Mouse (Mus musculus) layer of hippocampus, adult 9-11 months (tissue): ENCODE data around the gene Olfr1438-ps1.
A peak's percentile ranks its signal among the peaks of the same experiment; 100 is the strongest.
"Not testable (repeated sequence)": the region's sequence is repeated elsewhere in the genome, so short reads cannot be mapped to it uniquely, and the experiment has no call there.

Source experiments
- DNase-seq: peaks from one replicate; pipeline ENCODE4 v3.0.0; 2022

Gene Olfr1438-ps1

DNA sequence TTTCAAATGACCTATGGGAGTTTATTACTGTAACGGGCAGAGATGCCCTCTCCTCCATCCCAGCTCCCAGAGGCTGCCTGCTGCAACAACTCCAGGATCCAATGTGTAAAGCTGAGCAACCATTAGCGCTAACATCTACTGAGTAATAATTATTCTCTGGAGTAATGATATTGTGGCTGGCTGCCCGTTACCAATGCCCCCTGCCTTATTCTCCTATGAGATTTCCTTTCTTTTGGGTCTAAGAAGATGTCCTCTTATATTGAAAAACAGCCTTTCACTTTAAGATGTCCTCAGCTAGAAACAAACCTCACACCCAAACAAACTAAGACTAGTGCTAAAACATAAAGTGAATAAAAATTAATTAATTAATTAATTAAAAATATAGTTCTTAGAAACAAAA, at the start of gene Olfr1438-ps1:
Gene Olfr1438-ps1, minus strand, starts transcription at position 101 of the 400 bp plus-strand sequence.
- DNase-seq: no peak

DNA sequence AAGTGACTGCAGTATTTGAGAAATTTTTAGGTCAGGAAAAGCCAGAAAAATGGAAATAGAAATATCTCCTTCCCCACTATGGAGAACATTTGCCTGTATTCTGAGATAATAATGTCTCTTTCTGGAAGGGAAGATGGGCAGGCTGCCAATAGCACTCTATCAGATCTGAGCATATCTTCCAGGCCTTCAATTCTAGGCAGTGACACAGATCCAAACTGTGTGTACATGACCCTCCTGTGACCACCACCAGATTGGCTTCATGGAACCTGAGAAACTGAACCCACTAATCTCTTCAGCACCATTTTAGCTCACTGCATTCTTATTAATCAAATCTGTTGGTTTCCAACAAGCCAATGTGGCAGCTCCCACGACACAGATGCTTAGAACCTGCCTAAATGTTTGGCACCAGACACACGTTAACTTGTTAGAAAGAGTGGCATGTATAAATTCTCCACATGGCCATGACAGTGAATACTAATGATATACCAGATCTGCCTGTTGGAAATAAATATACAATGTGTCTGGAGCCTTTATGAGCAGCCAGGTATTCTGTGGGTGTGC, 38.8 kb upstream of the Olfr1438-ps1 start:
- peak; percentile 84 for DNase-seq

DNA sequence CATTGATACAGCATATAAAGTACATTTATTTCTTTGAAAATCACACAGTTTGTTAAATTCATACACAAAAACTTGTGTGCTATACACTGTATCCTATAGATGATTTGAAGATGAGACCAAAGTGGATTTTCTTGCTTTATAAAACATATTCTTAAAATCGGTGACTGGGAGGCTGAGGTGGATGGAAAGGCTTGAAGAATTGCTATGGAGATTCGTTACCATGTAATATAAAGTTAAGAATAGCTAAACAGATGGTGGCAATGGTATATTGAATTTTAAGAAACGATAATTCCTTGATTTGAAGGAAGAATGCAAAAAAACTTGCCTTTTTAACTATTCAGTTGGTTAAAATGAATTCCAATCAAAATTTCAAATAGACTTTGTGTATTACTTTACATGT, 37.3 kb upstream of the Olfr1438-ps1 start:
- DNase-seq: no peak

DNA sequence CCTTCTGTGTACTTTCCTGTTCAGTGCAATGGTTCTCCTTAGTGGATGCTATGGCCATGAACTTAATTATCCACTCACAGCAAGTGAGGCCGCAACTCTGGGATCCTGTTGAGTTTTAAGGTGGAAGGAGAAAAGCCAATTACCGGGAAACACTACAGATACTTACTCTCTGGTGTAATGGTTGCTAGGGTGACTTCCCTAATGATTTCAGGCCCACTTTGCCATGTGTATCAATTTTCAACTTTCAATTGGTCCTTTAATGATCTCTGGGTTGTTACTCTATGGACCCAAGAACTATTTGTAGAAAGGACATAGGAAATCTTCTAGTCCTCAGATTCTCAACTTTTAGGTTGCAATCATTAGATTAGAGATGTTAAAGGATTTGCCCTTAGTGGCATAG, 10.7 kb downstream of the Olfr1438-ps1 start, which contains the start of gene Olfr1437:
Gene Olfr1437, minus strand, starts transcription at position 101 of the 400 bp plus-strand sequence.
- no peak for DNase-seq

DNA sequence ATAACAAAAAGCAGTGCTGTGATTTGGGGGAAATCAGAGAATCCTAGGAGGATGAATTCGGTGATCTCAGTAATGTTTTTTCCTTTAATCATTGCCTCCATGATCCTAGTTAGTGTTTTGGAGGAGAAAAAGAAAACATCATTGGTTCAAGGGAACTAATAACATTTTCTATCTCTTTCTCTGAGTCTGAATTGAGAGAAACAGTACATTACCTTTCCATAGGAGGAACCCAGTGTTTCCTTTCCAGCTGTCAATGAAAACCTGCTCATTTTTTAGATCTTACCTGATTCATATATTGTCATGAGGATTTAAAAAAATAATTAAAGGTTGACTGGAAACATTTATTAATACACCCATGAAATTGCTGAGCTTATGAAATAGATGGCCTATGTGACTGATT, 36.7 kb downstream of the Olfr1438-ps1 start, which contains the start of gene Olfr1436:
Gene Olfr1436, minus strand, starts transcription at position 101 of the 400 bp plus-strand sequence.
- DNase-seq: not testable (repeated sequence)

DNA sequence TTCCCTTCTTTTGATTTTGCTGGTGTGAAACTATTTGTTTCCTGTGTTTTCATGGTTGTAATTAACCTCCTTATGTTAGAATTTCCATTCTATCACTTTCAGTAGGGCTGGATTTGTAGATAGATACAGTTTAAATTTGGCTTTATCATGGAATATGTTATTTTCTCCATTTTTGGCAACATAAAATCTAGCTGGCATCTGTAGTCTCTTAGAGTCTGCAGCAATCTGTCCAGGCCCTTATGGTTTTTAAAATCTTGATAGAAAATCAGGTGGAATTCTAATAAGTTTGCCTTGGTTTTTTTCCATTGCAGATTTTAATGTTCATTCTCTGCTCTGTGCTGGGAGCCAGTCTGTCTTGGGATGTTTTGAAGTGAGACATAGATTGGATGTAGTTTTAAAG, 42.7 kb downstream of the Olfr1438-ps1 start:
- DNase-seq: peak; percentile 24

DNA sequence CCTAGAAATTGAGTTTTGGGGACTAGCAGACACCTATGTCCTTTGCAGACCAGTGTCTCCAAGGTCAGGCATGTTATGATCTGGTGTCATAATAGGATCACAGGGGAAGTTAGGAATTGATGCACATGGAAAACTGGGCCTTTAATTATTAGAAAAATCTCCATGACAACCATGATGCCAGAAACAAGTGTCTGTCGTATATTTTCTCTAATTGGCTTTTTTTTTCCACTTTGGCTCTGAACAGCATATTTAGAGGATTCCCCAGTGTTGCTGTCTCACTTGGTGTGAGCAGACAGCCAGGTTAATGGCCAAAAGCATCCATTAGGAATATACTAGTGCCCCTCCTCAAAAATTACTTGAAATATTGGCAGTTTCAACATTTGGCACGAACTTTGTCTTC, 56.2 kb downstream of the Olfr1438-ps1 start, which contains the start of gene Olfr1434:
Gene Olfr1434, plus strand, starts transcription at position 301 of the 400 bp plus-strand sequence.
- no peak for DNase-seq
